8 mouse cellular contexts compared by ENCODE assay signal in the genomic region with DNA sequence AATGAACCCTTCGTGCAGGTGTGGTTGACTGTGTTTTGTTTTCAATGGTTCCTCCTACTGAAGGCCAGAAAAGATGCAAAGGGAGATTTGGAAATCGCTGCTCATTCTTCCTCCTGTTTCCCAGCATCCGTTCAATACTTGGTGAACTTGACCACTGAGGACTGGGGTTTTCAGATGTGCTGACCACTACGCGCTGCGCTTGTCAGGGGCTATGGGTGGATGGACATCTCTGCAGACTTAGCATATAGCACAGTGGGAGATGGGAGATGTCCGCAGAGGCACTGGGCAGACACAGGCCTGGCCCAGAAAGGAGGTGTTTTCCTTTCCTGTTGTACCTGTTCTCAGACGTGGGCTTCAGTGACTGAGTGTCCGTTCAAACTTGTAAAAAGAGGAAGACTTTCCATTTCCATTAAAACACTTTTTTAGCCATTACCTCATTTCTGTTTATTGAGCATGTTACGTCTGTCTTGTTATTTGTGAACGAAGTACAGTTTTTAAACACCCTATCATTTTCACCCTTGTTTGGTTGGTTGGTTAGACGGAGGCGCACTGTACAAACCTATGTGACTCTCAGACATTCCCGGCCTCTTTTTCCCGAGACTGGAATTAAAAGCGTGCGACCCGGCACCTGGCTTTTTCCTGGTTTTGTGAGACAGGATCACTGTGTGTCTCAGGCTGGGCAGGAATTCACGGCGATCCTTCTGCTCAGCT. TPM values are rescaled to one million over a fixed set of nuclear protein-coding genes. Genes with fewer than 3 reads are reported as not detected.
DNase-seq lines count a peak whose midpoint lies in the region; ATAC-seq and TF ChIP-seq lines count a peak whose summit lies in the region.

No protein-coding gene starts in this region.

- peaks cover 28% of the 10 kb centered on the region for H3K4me1 ChIP-seq in thymus, adult 2 months (replicated peaks; ENCODE audit: control insufficient read depth, insufficient read depth, low read length)
- H3K4me1 ChIP-seq in forebrain, postnatal 0 days (ENCODE audit: insufficient read depth), result peaks cover 5% of the 10 kb centered on the region; the same call in 1 of the 2 replicates
- H3K4me1 ChIP-seq in liver, embryonic 13.5 days (replicated peaks), result peaks cover 17% of the 10 kb centered on the region

- no peaks in the 10 kb centered on the region for H3K36me3 ChIP-seq in thymus, adult 2 months (ENCODE audit: control insufficient read depth, insufficient read depth, low read length)
- H3K36me3 ChIP-seq in forebrain, postnatal 0 days (ENCODE audit: insufficient read depth), result peaks cover 16% of the 10 kb centered on the region
- H3K36me3 ChIP-seq in liver, embryonic 13.5 days, result peaks cover 16% of the 10 kb centered on the region; the same call in 1 of the 2 replicates

- 32% methylated on average over 20 of the region's 20 CpGs for WGBS in thymus, adult 2 months
- WGBS in forebrain, postnatal 0 days, result 34% methylated on average over 20 of the region's 20 CpGs
- WGBS in liver, embryonic 13.5 days (ENCODE audit: insufficient replicate concordance), result 26% methylated on average over 20 of the region's 20 CpGs

- no peak for TF ChIP-seq CTCF in thymus, adult 2 months (IDR thresholded peaks at IDR 0.05; ENCODE audit: borderline replicate concordance, control insufficient read depth, extremely low read depth, insufficient read depth, low read length, poor library complexity)
- TF ChIP-seq CTCF in forebrain, postnatal 0 days (IDR thresholded peaks at IDR 0.05; ENCODE audit: low read depth), result no peak

- peak overlapping the region; percentile 70 for H3K9ac ChIP-seq in forebrain, postnatal 0 days
- peak overlapping the region; percentile 82 for H3K9ac ChIP-seq in liver, embryonic 13.5 days

- no peak for DNase-seq in thymus, adult 2 months
- no peak for DNase-seq in thymus, postnatal 36 days
- no peak for DNase-seq in forebrain, postnatal 0 days
- no peak for DNase-seq in liver, embryonic 13.5 days
- no peak for DNase-seq in adrenal gland, adult 2 months
- no peak for DNase-seq in c-Kit-positive CD71-positive TER-119-positive erythroid progenitor cells, embryonic 14.5 days (ENCODE audit: low spot score)
- DNase-seq in left cerebral cortex, postnatal 4 days, result no peak
- DNase-seq in lung, postnatal 25 days (ENCODE audit: low spot score), result no peak

- H3K4me3 ChIP-seq in thymus, adult 2 months (ENCODE audit: control insufficient read depth, insufficient read depth, low read length), result peak overlapping the region; percentile 96
- H3K4me3 ChIP-seq in forebrain, postnatal 0 days (ENCODE audit: low read depth, low read length), result peak overlapping the region; percentile 58
- peak overlapping the region; percentile 79 for H3K4me3 ChIP-seq in liver, embryonic 13.5 days (replicated peaks)

- no peak overlapping the region; the same call in 1 of the 2 replicates for H3K27ac ChIP-seq in thymus, adult 2 months (ENCODE audit: control insufficient read depth, insufficient read depth, low read length)
- peak overlapping the region; percentile 90 for H3K27ac ChIP-seq in forebrain, postnatal 0 days (ENCODE audit: low read depth, low read length)
- H3K27ac ChIP-seq in liver, embryonic 13.5 days, result 0 out of 2 replicates have a peak overlapping the region, but pooled peaks have one; percentile 63

- intact Hi-C loops in left cerebral cortex, postnatal 4 days (cut with DNase I), result loop anchor here (5.0 to 10.0 kb wide), 2 partner anchors 47 to 185 kb away; a partner anchor contains a TSS

- H3K27me3 ChIP-seq in thymus, adult 2 months (ENCODE audit: control insufficient read depth, insufficient read depth, low read length), result no peaks in the 10 kb centered on the region
- H3K27me3 ChIP-seq in forebrain, postnatal 0 days (ENCODE audit: insufficient read depth, low read length), result no peaks in the 10 kb centered on the region
- no peaks in the 10 kb centered on the region for H3K27me3 ChIP-seq in liver, embryonic 13.5 days

- TF ChIP-seq POLR2A in thymus, adult 2 months (IDR thresholded peaks at IDR 0.05; ENCODE audit: control insufficient read depth, extremely low read depth, insufficient read depth, low read length, poor library complexity), result no peak

- H3K4me2 ChIP-seq in forebrain, postnatal 0 days (ENCODE audit: low read depth), result peak overlapping the region; percentile 63
- peak overlapping the region; percentile 89 for H3K4me2 ChIP-seq in liver, embryonic 13.5 days

- peak; percentile 70 for ATAC-seq in forebrain, postnatal 0 days
- peak; percentile 57 for ATAC-seq in liver, embryonic 13.5 days (ENCODE audit: low read depth)

- H3K9me3 ChIP-seq in forebrain, postnatal 0 days (ENCODE audit: low read length), result no peaks in the 10 kb centered on the region
- H3K9me3 ChIP-seq in liver, embryonic 13.5 days (replicated peaks), result no peaks in the 10 kb centered on the region

RNA-seq across cellular contexts. Expression of a gene that starts 0.5 kb away (rescaled TPM):
- polyA plus RNA-seq in thymus, adult 2 months (2012; rRNA removed), result 25.1 and 31.3 TPM in 2 replicates
- 27.9 and 32.2 TPM in 2 replicates for total RNA-seq in forebrain, postnatal 0 days (2014; rRNA removed)
- polyA plus RNA-seq in forebrain, postnatal 0 days (2015; fragmentation: Nextera tagmentation; extraction: Ambion mirVana), result 23.5 and 25.5 TPM in 2 replicates
- 14.7 and 15.2 TPM in 2 replicates for polyA plus RNA-seq in liver, embryonic 13.5 days (2015; fragmentation: Nextera tagmentation; extraction: Ambion mirVana)
- 10 to 100 TPM; 13.5 to 22.2 TPM for total RNA-seq in adrenal gland, adult 2 months (2021)
- polyA plus RNA-seq in adrenal gland, adult 2 months (2012; rRNA removed), result 12.4 and 13.1 TPM in 2 replicates
- 10 to 100 TPM; 19.8 to 20.5 TPM for total RNA-seq in left cerebral cortex, postnatal 4 days (2021)

RNA-seq across cellular contexts. Expression of a gene that starts 27.6 kb away (rescaled TPM):
- polyA plus RNA-seq in thymus, adult 2 months (2012; rRNA removed), result 15.9 and 16.2 TPM in 2 replicates
- total RNA-seq in forebrain, postnatal 0 days (2014; rRNA removed), result 82.6 and 104 TPM in 2 replicates
- polyA plus RNA-seq in forebrain, postnatal 0 days (2015; fragmentation: Nextera tagmentation; extraction: Ambion mirVana), result 32.8 and 47.0 TPM in 2 replicates
- 0.77 and 0.87 TPM in 2 replicates for polyA plus RNA-seq in liver, embryonic 13.5 days (2015; fragmentation: Nextera tagmentation; extraction: Ambion mirVana)
- 10 to 100 TPM in 1 of 2 experiments, 1 to 10 TPM in 1; 6.7 to 11.8 TPM for total RNA-seq in adrenal gland, adult 2 months (2021)
- polyA plus RNA-seq in adrenal gland, adult 2 months (2012; rRNA removed), result 14.2 and 18.1 TPM in 2 replicates
- 10 to 100 TPM; 59.2 to 60.9 TPM for total RNA-seq in left cerebral cortex, postnatal 4 days (2021)

RNA-seq across cellular contexts. Expression of a gene that starts 27.7 kb away (rescaled TPM):
- 205 and 250 TPM in 2 replicates for polyA plus RNA-seq in thymus, adult 2 months (2012; rRNA removed)
- 301 and 392 TPM in 2 replicates for total RNA-seq in forebrain, postnatal 0 days (2014; rRNA removed)
- polyA plus RNA-seq in forebrain, postnatal 0 days (2015; fragmentation: Nextera tagmentation; extraction: Ambion mirVana), result 581 and 734 TPM in 2 replicates
- 423 and 429 TPM in 2 replicates for polyA plus RNA-seq in liver, embryonic 13.5 days (2015; fragmentation: Nextera tagmentation; extraction: Ambion mirVana)
- 100 to 1,000 TPM; 212 to 248 TPM for total RNA-seq in adrenal gland, adult 2 months (2021)
- 91.7 and 121 TPM in 2 replicates for polyA plus RNA-seq in adrenal gland, adult 2 months (2012; rRNA removed)
- 100 to 1,000 TPM; 244 to 245 TPM for total RNA-seq in left cerebral cortex, postnatal 4 days (2021)

RNA-seq across cellular contexts. Expression of a gene that starts 34.4 kb away (rescaled TPM):
- 4.1 and 4.4 TPM in 2 replicates for polyA plus RNA-seq in thymus, adult 2 months (2012; rRNA removed)
- total RNA-seq in forebrain, postnatal 0 days (2014; rRNA removed), result 11.3 and 13.3 TPM in 2 replicates
- polyA plus RNA-seq in forebrain, postnatal 0 days (2015; fragmentation: Nextera tagmentation; extraction: Ambion mirVana), result 4.6 and 6.1 TPM in 2 replicates
- not detected in 2 replicates for polyA plus RNA-seq in liver, embryonic 13.5 days (2015; fragmentation: Nextera tagmentation; extraction: Ambion mirVana)
- not detected for total RNA-seq in adrenal gland, adult 2 months (2021)
- 0.16 and 0.86 TPM in 2 replicates for polyA plus RNA-seq in adrenal gland, adult 2 months (2012; rRNA removed)
- total RNA-seq in left cerebral cortex, postnatal 4 days (2021), result 10 to 100 TPM; 16.6 to 17.4 TPM

RNA-seq across cellular contexts. Expression of a gene that starts 45.1 kb away (rescaled TPM):
- polyA plus RNA-seq in thymus, adult 2 months (2012; rRNA removed), result 45.3 and 49.5 TPM in 2 replicates
- 154 and 162 TPM in 2 replicates for total RNA-seq in forebrain, postnatal 0 days (2014; rRNA removed)
- polyA plus RNA-seq in forebrain, postnatal 0 days (2015; fragmentation: Nextera tagmentation; extraction: Ambion mirVana), result 24.4 and 24.8 TPM in 2 replicates
- polyA plus RNA-seq in liver, embryonic 13.5 days (2015; fragmentation: Nextera tagmentation; extraction: Ambion mirVana), result 2.0 and 2.1 TPM in 2 replicates
- 10 to 100 TPM; 38.6 to 47.0 TPM for total RNA-seq in adrenal gland, adult 2 months (2021)
- 26.2 and 27.3 TPM in 2 replicates for polyA plus RNA-seq in adrenal gland, adult 2 months (2012; rRNA removed)
- total RNA-seq in left cerebral cortex, postnatal 4 days (2021), result 100 to 1,000 TPM; 199 to 202 TPM
